Mouse (Mus musculus): ENCODE measurements around the gene Cbfa2t3. TPM values are rescaled to one million over a fixed set of nuclear protein-coding genes. Genes with fewer than 3 reads are reported as not detected.
"Not testable (repeated sequence)": the region's sequence is repeated elsewhere in the genome, so short reads cannot be mapped to it uniquely, and the experiment has no call there.

The Cbfa2t3 gene
- polyA plus RNA-seq, 1 experiment from 2014 or later = 8.1 TPM

DNA sequence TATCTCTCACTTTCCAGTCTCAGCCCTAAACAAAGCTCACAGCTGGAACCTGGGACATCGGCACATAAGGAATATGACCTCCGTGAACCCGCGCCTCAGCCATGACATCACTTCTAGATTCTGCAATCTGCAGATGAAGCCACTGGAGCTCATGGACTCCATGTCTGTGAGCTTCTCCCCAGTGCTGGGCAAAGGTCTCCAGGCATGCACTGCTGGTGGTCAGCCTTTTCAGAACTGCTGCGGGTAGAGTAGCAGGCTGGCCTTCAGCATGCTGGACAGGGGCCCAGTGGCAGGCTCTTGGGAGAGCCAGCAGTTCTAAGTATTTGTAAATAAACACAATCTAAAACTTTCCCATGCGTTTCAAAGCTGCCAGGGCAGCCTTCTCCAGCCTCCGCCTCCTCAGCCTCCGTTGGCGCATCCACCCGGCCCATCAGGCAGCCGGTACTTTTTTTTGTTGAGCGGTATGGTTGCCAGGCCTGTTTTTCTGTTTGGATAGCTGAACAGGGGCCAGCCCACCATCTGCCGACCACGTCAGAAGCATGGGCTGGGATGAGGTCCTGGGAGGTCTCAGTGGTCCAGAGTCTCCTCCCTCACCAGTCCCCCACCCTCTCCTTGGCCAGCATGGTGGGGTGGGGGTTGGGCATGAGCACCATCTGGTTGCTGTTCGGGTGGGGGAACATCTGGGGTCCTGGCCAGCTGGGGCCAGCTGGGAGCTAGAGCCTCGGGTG lies 59.2 kb downstream of the Cbfa2t3 start:
- DNase-seq (ENCODE audit: low spot score) (peak; percentile 83), ATAC-seq (ENCODE audit: low read depth) (peak; percentile 73)
- Histone ChIP-seq H3K27me3 (replicated peaks; ENCODE audit: control insufficient read depth, insufficient read depth, low read length) (no peaks in the 10 kb centered on the region), H3K36me3 (ENCODE audit: control insufficient read depth, insufficient read depth, low read length) (peaks cover 3% of the 10 kb centered on the region; the same call in 1 of the 2 replicates), H3K9me3 (ENCODE audit: control insufficient read depth, low read length) (no peaks in the 10 kb centered on the region), H3K9ac (ENCODE audit: low read depth, low read length) (no peak overlapping the region), H3K4me3 (ENCODE audit: low read depth, low read length) (no peak overlapping the region), H3K4me2 (ENCODE audit: low read depth, low read length) (no peak overlapping the region), H3K27ac (replicated peaks; ENCODE audit: low read depth, low read length) (0 out of 2 replicates have a peak overlapping the region, but pooled peaks have one; percentile 39), H3K4me1 (ENCODE audit: control insufficient read depth, insufficient read depth, low read length) (peaks cover 33% of the 10 kb centered on the region)
- 18% methylated on average over 16 of the region's 16 CpGs for WGBS

DNA sequence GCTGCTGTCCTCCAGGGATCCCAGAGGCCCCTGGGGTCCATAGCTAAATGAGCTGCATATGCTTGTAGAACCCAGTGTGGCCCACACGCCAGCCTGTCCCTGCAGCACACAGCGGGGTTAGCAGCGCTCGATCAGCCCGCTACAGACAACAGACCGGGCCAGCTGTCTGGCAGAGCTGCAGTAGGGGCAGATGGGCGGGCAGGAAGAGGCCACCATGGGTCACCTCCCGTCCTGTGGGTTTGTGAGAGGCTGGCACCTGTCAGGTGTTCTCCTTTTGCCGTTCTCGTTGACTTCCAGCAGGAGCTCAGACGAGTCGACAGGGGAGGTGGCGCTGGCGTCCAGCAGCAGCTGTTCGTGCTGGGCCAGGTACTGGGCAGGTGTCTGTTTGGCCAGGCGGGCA lies 60.3 kb downstream of the Cbfa2t3 start:
- Histone ChIP-seq H3K9me3 (ENCODE audit: control insufficient read depth, low read length) (no peaks in the 10 kb centered on the region), H3K27me3 (replicated peaks; ENCODE audit: control insufficient read depth, insufficient read depth, low read length) (no peaks in the 10 kb centered on the region), H3K27ac (replicated peaks; ENCODE audit: low read depth, low read length) (no peak overlapping the region), H3K4me2 (ENCODE audit: low read depth, low read length) (no peak overlapping the region), H3K4me1 (ENCODE audit: control insufficient read depth, insufficient read depth, low read length) (peaks cover 33% of the 10 kb centered on the region), H3K4me3 (ENCODE audit: low read depth, low read length) (no peak overlapping the region), H3K36me3 (ENCODE audit: control insufficient read depth, insufficient read depth, low read length) (peaks cover 7% of the 10 kb centered on the region; the same call in 1 of the 2 replicates), H3K9ac (ENCODE audit: low read depth, low read length) (no peak overlapping the region)
- ATAC-seq (ENCODE audit: low read depth) (no peak), DNase-seq (ENCODE audit: low spot score) (no peak)
- 67% methylated on average over 16 of the region's 16 CpGs for WGBS

DNA sequence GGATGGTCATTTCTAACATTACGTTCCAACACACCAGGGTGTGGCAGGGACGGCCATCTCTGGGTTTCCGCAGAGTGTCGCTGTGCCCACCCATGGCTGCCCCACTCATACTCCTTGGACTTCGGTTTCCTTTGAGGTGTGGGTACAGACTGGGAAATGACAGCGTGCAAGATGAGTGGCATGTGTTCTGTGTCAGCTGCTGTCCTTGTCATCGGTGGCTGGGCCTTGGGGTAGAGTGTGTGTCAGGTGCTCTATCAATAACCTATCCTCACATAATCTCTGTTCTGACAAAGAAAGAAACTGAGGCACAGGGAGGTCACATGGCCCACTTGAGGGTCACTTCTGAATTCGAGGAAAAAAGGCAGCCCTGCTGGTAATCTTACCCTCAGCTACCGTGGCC lies 61.7 kb downstream of the Cbfa2t3 start:
- H3K9me3 ChIP-seq (ENCODE audit: control insufficient read depth, low read length) = no peaks in the 10 kb centered on the region
- H3K27ac ChIP-seq (replicated peaks; ENCODE audit: low read depth, low read length) = no peak overlapping the region
- H3K27me3 ChIP-seq (replicated peaks; ENCODE audit: control insufficient read depth, insufficient read depth, low read length) = no peaks in the 10 kb centered on the region
- no peak overlapping the region for H3K4me3 ChIP-seq (ENCODE audit: low read depth, low read length)
- H3K36me3 ChIP-seq (ENCODE audit: control insufficient read depth, insufficient read depth, low read length) = peaks cover 7% of the 10 kb centered on the region; the same call in 1 of the 2 replicates
- H3K4me2 ChIP-seq (ENCODE audit: low read depth, low read length) = no peak overlapping the region
- H3K9ac ChIP-seq (ENCODE audit: low read depth, low read length) = no peak overlapping the region
- ATAC-seq (ENCODE audit: low read depth) (no peak), DNase-seq (ENCODE audit: low spot score) (no peak)
- peaks cover 32% of the 10 kb centered on the region for H3K4me1 ChIP-seq (ENCODE audit: control insufficient read depth, insufficient read depth, low read length)
- 79% methylated on average over 9 of the region's 9 CpGs for WGBS

DNA sequence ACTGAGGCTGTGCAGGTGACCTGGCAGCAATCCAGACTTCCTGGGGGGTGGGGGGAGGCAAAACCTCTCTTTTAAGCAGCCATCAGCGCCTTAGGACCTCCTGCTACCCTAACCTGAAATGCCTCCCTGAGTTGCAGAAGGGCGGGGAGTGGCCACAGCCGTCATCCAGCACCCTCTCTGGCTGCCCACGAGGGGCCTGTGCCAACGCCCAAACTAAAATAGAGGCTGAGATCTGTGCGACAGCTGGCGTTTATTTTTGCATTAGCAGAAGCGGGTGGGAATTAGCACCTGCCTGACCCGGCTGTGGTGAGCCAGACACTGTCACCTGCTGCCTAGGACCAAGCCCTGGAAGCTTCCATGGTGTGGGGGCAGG lies 62.1 kb downstream of the Cbfa2t3 start:
- ATAC-seq (ENCODE audit: low read depth) = 0 out of 2 replicates have a peak, but pooled peaks have one; percentile 13
- Histone ChIP-seq H3K27me3 (replicated peaks; ENCODE audit: control insufficient read depth, insufficient read depth, low read length) (no peaks in the 10 kb centered on the region), H3K4me3 (ENCODE audit: low read depth, low read length) (no peak overlapping the region), H3K4me1 (ENCODE audit: control insufficient read depth, insufficient read depth, low read length) (peaks cover 27% of the 10 kb centered on the region), H3K4me2 (ENCODE audit: low read depth, low read length) (no peak overlapping the region), H3K9me3 (ENCODE audit: control insufficient read depth, low read length) (no peaks in the 10 kb centered on the region), H3K36me3 (ENCODE audit: control insufficient read depth, insufficient read depth, low read length) (peaks cover 7% of the 10 kb centered on the region; the same call in 1 of the 2 replicates), H3K27ac (replicated peaks; ENCODE audit: low read depth, low read length) (no peak overlapping the region), H3K9ac (ENCODE audit: low read depth, low read length) (no peak overlapping the region)
- peak; percentile 62 for DNase-seq (ENCODE audit: low spot score)
- WGBS = 60% methylated on average over 9 of the region's 9 CpGs

DNA sequence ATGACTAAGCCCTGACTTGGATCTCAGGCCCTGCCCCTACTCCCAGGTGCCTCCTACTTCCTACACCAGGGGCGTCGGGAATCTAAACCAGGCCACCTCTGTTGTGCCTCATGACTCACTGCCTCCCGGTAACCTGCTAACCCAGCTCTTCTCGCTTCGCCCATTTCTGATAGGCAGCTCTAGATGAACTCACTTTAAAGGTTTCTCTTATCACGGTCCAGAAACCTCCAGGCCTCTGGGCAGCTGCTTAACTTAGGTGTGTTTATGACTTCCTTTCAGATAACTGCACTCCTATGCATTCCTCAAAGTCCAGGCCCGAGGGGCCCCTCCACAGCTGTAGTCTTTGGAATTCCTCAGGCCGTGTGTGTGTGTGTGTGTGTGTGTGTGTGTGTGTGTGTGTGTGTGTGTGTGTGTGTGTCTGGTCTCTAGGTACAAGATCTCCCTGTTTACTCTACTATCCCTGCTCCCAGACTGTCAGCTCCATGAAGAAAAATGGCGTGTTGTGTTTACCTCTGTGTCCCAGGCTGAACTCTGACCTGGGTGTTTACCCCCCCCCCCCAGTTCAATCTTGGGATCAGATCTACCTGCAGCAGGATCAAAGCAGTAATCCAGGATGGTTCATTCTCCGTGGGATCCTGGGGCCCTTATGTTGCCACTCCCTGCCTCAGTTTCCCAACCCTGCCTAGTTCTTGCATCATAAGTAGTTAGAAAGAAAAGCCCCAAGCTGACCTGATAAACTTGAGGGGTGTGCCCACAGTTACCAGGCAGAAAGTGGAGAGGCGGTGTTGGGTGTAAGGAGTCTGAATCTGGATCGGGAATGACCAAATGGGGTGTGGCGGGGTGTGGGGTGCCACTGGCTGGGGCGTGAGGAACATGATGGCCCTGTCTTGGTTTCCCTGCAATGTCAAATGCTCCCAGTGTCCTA lies 62.8 kb downstream of the Cbfa2t3 start:
- H3K4me2 ChIP-seq (ENCODE audit: low read depth, low read length) = no peak overlapping the region
- DNase-seq (ENCODE audit: low spot score) (no peak), ATAC-seq (ENCODE audit: low read depth) (no peak)
- no peaks in the 10 kb centered on the region for H3K9me3 ChIP-seq (ENCODE audit: control insufficient read depth, low read length)
- peaks cover 21% of the 10 kb centered on the region for H3K4me1 ChIP-seq (ENCODE audit: control insufficient read depth, insufficient read depth, low read length)
- no peaks in the 10 kb centered on the region for H3K27me3 ChIP-seq (replicated peaks; ENCODE audit: control insufficient read depth, insufficient read depth, low read length)
- H3K9ac ChIP-seq (ENCODE audit: low read depth, low read length) = no peak overlapping the region
- H3K4me3 ChIP-seq (ENCODE audit: low read depth, low read length) = no peak overlapping the region
- 64% methylated on average over 14 of the region's 14 CpGs for WGBS
- peaks cover 7% of the 10 kb centered on the region; the same call in 1 of the 2 replicates for H3K36me3 ChIP-seq (ENCODE audit: control insufficient read depth, insufficient read depth, low read length)
- H3K27ac ChIP-seq (replicated peaks; ENCODE audit: low read depth, low read length) = no peak overlapping the region

DNA sequence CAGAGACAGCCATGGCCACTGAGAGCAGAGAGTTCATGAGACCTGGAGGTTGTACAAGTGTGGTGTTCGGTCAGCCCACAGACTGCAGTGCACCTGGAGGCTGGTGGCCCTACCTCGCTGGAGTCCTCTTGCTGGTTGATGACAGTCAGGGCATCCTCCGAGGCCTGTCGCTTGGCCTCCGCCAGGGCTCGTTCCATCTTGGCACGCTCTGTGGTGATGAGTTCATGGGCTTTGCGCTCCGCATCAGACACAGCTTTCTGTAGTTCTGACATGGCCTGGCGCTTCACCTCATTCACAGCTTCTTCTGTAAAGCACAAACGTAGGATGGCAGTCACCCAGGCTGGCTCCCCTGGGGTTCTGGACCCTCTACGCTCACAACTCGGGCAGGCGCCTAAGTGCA lies 65.7 kb downstream of the Cbfa2t3 start:
- Histone ChIP-seq H3K4me3 (ENCODE audit: low read depth, low read length) (no peak overlapping the region), H3K4me1 (ENCODE audit: control insufficient read depth, insufficient read depth, low read length) (no peaks in the 10 kb centered on the region; the same call in 1 of the 2 replicates), H3K27ac (replicated peaks; ENCODE audit: low read depth, low read length) (no peak overlapping the region), H3K9ac (ENCODE audit: low read depth, low read length) (no peak overlapping the region), H3K9me3 (ENCODE audit: control insufficient read depth, low read length) (no peaks in the 10 kb centered on the region), H3K4me2 (ENCODE audit: low read depth, low read length) (no peak overlapping the region), H3K27me3 (replicated peaks; ENCODE audit: control insufficient read depth, insufficient read depth, low read length) (no peaks in the 10 kb centered on the region), H3K36me3 (ENCODE audit: control insufficient read depth, insufficient read depth, low read length) (peaks cover 7% of the 10 kb centered on the region; the same call in 1 of the 2 replicates)
- ATAC-seq (ENCODE audit: low read depth) = no peak
- WGBS = 91% methylated on average over 14 of the region's 14 CpGs
- DNase-seq (ENCODE audit: low spot score) = no peak

DNA sequence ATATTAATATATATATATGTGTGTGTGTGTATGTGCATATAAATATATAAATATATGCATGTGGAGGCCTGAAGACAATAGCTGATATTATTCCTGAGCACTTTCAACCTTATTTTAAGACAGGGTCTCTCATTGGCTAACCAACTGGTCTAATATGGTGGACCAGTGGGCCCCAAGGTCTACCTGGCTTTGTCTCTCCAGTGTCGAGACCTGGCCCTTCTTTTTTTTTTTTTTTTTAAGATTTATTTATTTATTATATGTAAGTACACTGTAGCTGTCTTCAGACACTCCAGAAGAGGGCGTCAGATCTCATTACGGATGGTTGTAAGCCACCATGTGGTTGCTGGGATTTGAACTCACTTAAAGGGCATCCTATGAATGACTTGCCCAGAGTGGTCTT lies 66.8 kb downstream of the Cbfa2t3 start:
- H3K27ac ChIP-seq (replicated peaks; ENCODE audit: low read depth, low read length); H3K9me3 ChIP-seq (ENCODE audit: control insufficient read depth, low read length); DNase-seq (ENCODE audit: low spot score); H3K4me3 ChIP-seq (ENCODE audit: low read depth, low read length); H3K4me2 ChIP-seq (ENCODE audit: low read depth, low read length); H3K4me1 ChIP-seq (ENCODE audit: control insufficient read depth, insufficient read depth, low read length); H3K27me3 ChIP-seq (replicated peaks; ENCODE audit: control insufficient read depth, insufficient read depth, low read length); H3K36me3 ChIP-seq (ENCODE audit: control insufficient read depth, insufficient read depth, low read length); ATAC-seq (ENCODE audit: low read depth); H3K9ac ChIP-seq (ENCODE audit: low read depth, low read length): not testable (repeated sequence)
- WGBS = 63% methylated on average over 3 of the region's 3 CpGs

DNA sequence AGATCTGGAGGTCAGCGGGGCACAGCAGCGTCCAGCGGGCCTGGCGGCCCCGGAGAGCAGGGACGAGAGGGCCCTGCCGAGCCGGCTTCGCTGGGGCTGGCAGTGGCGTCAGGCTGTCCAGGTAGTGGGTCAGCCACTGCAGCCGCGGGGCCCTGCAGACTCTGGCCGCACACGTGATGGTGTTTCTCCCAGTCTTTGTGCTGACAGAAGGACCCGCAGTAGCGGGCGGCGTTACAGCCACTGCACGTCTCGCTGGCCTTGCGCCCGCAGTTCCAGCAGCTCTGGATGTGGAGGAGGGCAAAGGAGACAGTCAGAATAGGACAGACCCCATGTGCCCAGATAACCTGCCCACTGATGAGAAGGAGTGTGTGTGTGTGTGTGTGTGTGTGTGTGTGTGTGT lies 68.2 kb downstream of the Cbfa2t3 start:
- H3K4me3 ChIP-seq (ENCODE audit: low read depth, low read length) = peak overlapping the region; percentile 8; the same call in 1 of the 2 replicates
- no peaks in the 10 kb centered on the region for H3K9me3 ChIP-seq (ENCODE audit: control insufficient read depth, low read length)
- no peaks in the 10 kb centered on the region for H3K27me3 ChIP-seq (replicated peaks; ENCODE audit: control insufficient read depth, insufficient read depth, low read length)
- DNase-seq (ENCODE audit: low spot score) (no peak), ATAC-seq (ENCODE audit: low read depth) (no peak)
- no peaks in the 10 kb centered on the region for H3K4me1 ChIP-seq (ENCODE audit: control insufficient read depth, insufficient read depth, low read length)
- peak overlapping the region; percentile 43; the same call in 1 of the 2 replicates for H3K9ac ChIP-seq (ENCODE audit: low read depth, low read length)
- peaks cover 7% of the 10 kb centered on the region; the same call in 1 of the 2 replicates for H3K36me3 ChIP-seq (ENCODE audit: control insufficient read depth, insufficient read depth, low read length)
- H3K27ac ChIP-seq (replicated peaks; ENCODE audit: low read depth, low read length) = no peak overlapping the region
- peak overlapping the region; percentile 36 for H3K4me2 ChIP-seq (ENCODE audit: low read depth, low read length)
- 65% methylated on average over 7 of the region's 22 CpGs for WGBS
